Mouse (Mus musculus) thymus, postnatal 14 days (tissue): Measurements from ENCODE around the gene Ssbp4.
"Not testable (repeated sequence)": the region's sequence is repeated elsewhere in the genome, so short reads cannot be mapped to it uniquely, and the experiment has no call there.

ENCODE experiments used
- DNase-seq: peaks from one replicate; pipeline ENCODE4 v3.0.0; 2021

The Ssbp4 gene

GRCm38 (mm10) chr8:70606780-70607602, 1.7 kb downstream of the Ssbp4 start:
- DNase-seq, result no peak

- DNase-seq, result no peak
Measured at GRCm38 (mm10) chr8:70605871-70606779, 2.5 kb downstream of the Ssbp4 start.

GRCm38 (mm10) chr8:70604558-70604957, 4.1 kb downstream of the Ssbp4 start:
- no peak for DNase-seq

GRCm38 (mm10) chr8:70602139-70602811, 6.4 kb downstream of the Ssbp4 start:
- no peak for DNase-seq

- peak; percentile 78 for DNase-seq
Measured at GRCm38 (mm10) chr8:70601271-70601649, 7.4 kb downstream of the Ssbp4 start.

GRCm38 (mm10) chr8:70600473-70601270, 8.0 kb downstream of the Ssbp4 start:
- DNase-seq, result peak; percentile 45

GRCm38 (mm10) chr8:70599507-70600290, 9.0 kb downstream of the Ssbp4 start:
- no peak for DNase-seq

GRCm38 (mm10) chr8:70598722-70599121, 9.9 kb downstream of the Ssbp4 start:
- no peak for DNase-seq

- no peak for DNase-seq
Measured at GRCm38 (mm10) chr8:70598283-70598682, 10.4 kb downstream of the Ssbp4 start.

GRCm38 (mm10) chr8:70597417-70598272, 11.0 kb downstream of the Ssbp4 start:
- no peak for DNase-seq

- peak; percentile 69 for DNase-seq
Measured at GRCm38 (mm10) chr8:70596775-70597416, 11.8 kb downstream of the Ssbp4 start.

GRCm38 (mm10) chr8:70596216-70596615, 12.5 kb downstream of the Ssbp4 start:
- DNase-seq, result no peak

GRCm38 (mm10) chr8:70595811-70596210, 12.9 kb downstream of the Ssbp4 start:
- no peak for DNase-seq

- DNase-seq, result peak; percentile 56
Measured at GRCm38 (mm10) chr8:70594621-70595564, 13.8 kb downstream of the Ssbp4 start.

GRCm38 (mm10) chr8:70593961-70594609, 14.6 kb downstream of the Ssbp4 start, which contains the start of gene Isyna1:
TSS of gene Isyna1 (plus strand) at chr8:70594373.
- peak; percentile 92 for DNase-seq

- no peak for DNase-seq
Measured at GRCm38 (mm10) chr8:70593173-70593572, 15.5 kb downstream of the Ssbp4 start.

GRCm38 (mm10) chr8:70591569-70591968, 17.1 kb downstream of the Ssbp4 start:
- DNase-seq, result no peak

GRCm38 (mm10) chr8:70587955-70588354, 20.7 kb downstream of the Ssbp4 start:
- DNase-seq, result not testable (repeated sequence)
